Mouse (Mus musculus): ENCODE results near the gene Mrps14. TPM values are rescaled to one million over a fixed set of nuclear protein-coding genes. Genes with fewer than 3 reads are reported as not detected.

Mrps14 gene
- total and polyA plus RNA-seq, 3 experiments: 133 to 138 TPM; not detected in 1

GRCm38 (mm10) chr1:160153480-160153879 lies 41.5 kb upstream of the Mrps14 start, which contains the start of gene Tnn:
Gene Tnn (minus strand): TSS chr1:160153580.
- no peaks in the 10 kb centered on the region; a peak in 2 of 4 replicates for H3K27me3 ChIP-seq (ENCODE audit: control insufficient read depth in 1 of 2, insufficient read depth in 2 of 2, low read length in 2 of 2)
- H3K4me3 ChIP-seq (ENCODE audit: control insufficient read depth in 1 of 2, insufficient read depth in 1 of 2, low read depth in 2 of 2, low read length in 2 of 2): no peak within 1 kb of the TSS
- no peak for DNase-seq (ENCODE audit: low read depth, low spot score)
- no peak within 1 kb of the TSS for H3K27ac ChIP-seq (ENCODE audit: control insufficient read depth, low read depth, low read length)
- no peaks in the 10 kb centered on the region for H3K9me3 ChIP-seq (replicated peaks; ENCODE audit: insufficient read depth, low read length)
- TF ChIP-seq MYC (IDR thresholded peaks at IDR 0.05; ENCODE audit: low read depth, low read length) (no peak), ZC3H11A (IDR thresholded peaks at IDR 0.05; ENCODE audit: low read depth, low read length) (no peak)
- H3K4me1 ChIP-seq (ENCODE audit: control insufficient read depth in 1 of 2, insufficient read depth in 2 of 2, low read length in 2 of 2): no peaks in the 10 kb centered on the region
- H3K79me2 ChIP-seq (ENCODE audit: control insufficient read depth, insufficient read depth, low read length, poor library complexity): no peaks in the 10 kb centered on the region
- no peak within 1 kb of the TSS for H3K9ac ChIP-seq (ENCODE audit: control insufficient read depth, low read depth, low read length, poor library complexity, severe bottlenecking)
- no peaks in the 10 kb centered on the region for H3K36me3 ChIP-seq (ENCODE audit: control insufficient read depth in 1 of 2, insufficient read depth in 2 of 2, low read length in 2 of 2)

- Histone ChIP-seq H3K9ac (ENCODE audit: control insufficient read depth, low read depth, low read length, poor library complexity, severe bottlenecking) (no peak overlapping the region), H3K79me2 (ENCODE audit: control insufficient read depth, insufficient read depth, low read length, poor library complexity) (no peaks in the 10 kb centered on the region), H3K27me3 (ENCODE audit: control insufficient read depth in 1 of 2, insufficient read depth in 2 of 2, low read length in 2 of 2) (peaks cover 0 to 2% of the 10 kb centered on the region in 2 experiments; a peak in 2 of 4 replicates), H3K9me3 (replicated peaks; ENCODE audit: insufficient read depth, low read length) (no peaks in the 10 kb centered on the region), H3K36me3 (ENCODE audit: control insufficient read depth in 1 of 2, insufficient read depth in 2 of 2, low read length in 2 of 2) (no peaks in the 10 kb centered on the region), H3K4me1 (ENCODE audit: control insufficient read depth in 1 of 2, insufficient read depth in 2 of 2, low read length in 2 of 2) (no peaks in the 10 kb centered on the region), H3K4me3 (ENCODE audit: control insufficient read depth in 1 of 2, insufficient read depth in 1 of 2, low read depth in 2 of 2, low read length in 2 of 2) (no peak overlapping the region), H3K27ac (ENCODE audit: control insufficient read depth, low read depth, low read length) (no peak overlapping the region)
- TF ChIP-seq GABPA (IDR thresholded peaks at IDR 0.05; ENCODE audit: low read depth, low read length) (no peak), POLR2AphosphoS5 (IDR thresholded peaks at IDR 0.05; ENCODE audit: borderline replicate concordance, low read depth, low read length) (no peak), TCF12 (IDR thresholded peaks at IDR 0.05; ENCODE audit: low read depth, low read length) (no peak), SMC3 (IDR thresholded peaks at IDR 0.05; ENCODE audit: low read depth, low read length) (no peak), MYC (IDR thresholded peaks at IDR 0.05; ENCODE audit: low read depth, low read length) (no peak), MYB (IDR thresholded peaks at IDR 0.05; ENCODE audit: low read depth, low read length) (no peak), TBP (IDR thresholded peaks at IDR 0.05; ENCODE audit: low read depth, low read length) (no peak), KAT2A (conservative IDR thresholded peaks at IDR 0.05; ENCODE audit: low read depth, low read length) (no peak), POLR2AphosphoS2 (IDR thresholded peaks at IDR 0.05; ENCODE audit: low read length) (no peak), ETS1 (IDR thresholded peaks at IDR 0.05; ENCODE audit: low read depth, low read length) (no peak), RCOR1 (IDR thresholded peaks at IDR 0.05; ENCODE audit: low read depth, low read length) (no peak), MXI1 (IDR thresholded peaks at IDR 0.05; ENCODE audit: low read depth, low read length) (no peak), MAZ (IDR thresholded peaks at IDR 0.05; ENCODE audit: low read depth, low read length) (no peak), RAD21 (IDR thresholded peaks at IDR 0.05; ENCODE audit: low read depth, low read length) (no peak), JUND (IDR thresholded peaks at IDR 0.05; ENCODE audit: low read depth, low read length) (no peak), SIN3A (IDR thresholded peaks at IDR 0.05; ENCODE audit: low read length) (no peak), UBTF (IDR thresholded peaks at IDR 0.05; ENCODE audit: borderline replicate concordance, insufficient read depth, low read depth, low read length) (no peak), MAFK (IDR thresholded peaks at IDR 0.05; ENCODE audit: borderline replicate concordance, low read depth, low read length) (no peak), ZMIZ1 (IDR thresholded peaks at IDR 0.05; ENCODE audit: low read depth, low read length) (no peak), CHD2 (IDR thresholded peaks at IDR 0.05; ENCODE audit: low read length) (no peak)
- DNase-seq (ENCODE audit: low read depth, low spot score): no peak
Measured at GRCm38 (mm10) chr1:160158190-160158589, 36.8 kb upstream of the Mrps14 start.
